Mouse (Mus musculus) heart, embryonic 12.5 days (tissue): ENCODE data around the gene Rab3d. TPM values are rescaled to one million over a fixed set of nuclear protein-coding genes. Genes with fewer than 3 reads are reported as not detected.

Source experiments
- ATAC-seq: fragments of 200-750 bp; cut with Nextera tagmentation; 2 replicates; pipeline ENCODE4 v1.8.0; 2017; ENCODE audit warnings: moderate TSS enrichment, moderate library complexity; ENCODE audit not compliant: insufficient number of reproducible peaks, low FRiP score
- H3K27ac ChIP-seq: fragments of 300-500 bp; sonication (generic); 2 replicates; pipeline ENCODE4 v1.5.1; 2016; ENCODE audit warnings: mild to moderate bottlenecking, moderate library complexity; ENCODE audit not compliant: poor library complexity, severe bottlenecking
- H3K27me3 ChIP-seq: fragments of 300-500 bp; sonication (generic); replicated peaks from 2 replicates; pipeline ENCODE4 v1.6.1; 2016; ENCODE audit warnings: mild to moderate bottlenecking, moderate library complexity
- H3K36me3 ChIP-seq: fragments of 300-500 bp; sonication (generic); 2 replicates; pipeline ENCODE4 v1.6.1; 2016; ENCODE audit warnings: mild to moderate bottlenecking, moderate library complexity
- H3K4me1 ChIP-seq: fragments of 300-500 bp; sonication (generic); replicated peaks from 2 replicates; pipeline ENCODE4 v1.6.1; 2016; ENCODE audit warnings: mild to moderate bottlenecking
- H3K4me2 ChIP-seq: fragments of 300-500 bp; sonication (generic); 2 replicates; pipeline ENCODE4 v1.6.1; 2016; ENCODE audit warnings: mild to moderate bottlenecking, moderate library complexity
- H3K4me3 ChIP-seq: fragments of 300-500 bp; sonication (generic); 2 replicates; pipeline ENCODE4 v1.5.1; 2016; ENCODE audit warnings: mild to moderate bottlenecking
- H3K9ac ChIP-seq: fragments of 300-500 bp; sonication (generic); 2 replicates; pipeline ENCODE4 v1.6.1; 2016; ENCODE audit warnings: mild to moderate bottlenecking, moderate library complexity
- H3K9me3 ChIP-seq: fragments of 300-500 bp; sonication (generic); replicated peaks from 2 replicates; pipeline ENCODE4 v1.6.1; 2016; ENCODE audit warnings: mild to moderate bottlenecking, moderate library complexity
- WGBS: fragments of 180-500 bp; shearing (Covaris S2); methylation state at CpG from one replicate; pipeline ENCODE4 v1.1.7; 2016; 5-methylcytosine and 5-hydroxymethylcytosine counted together
- polyA plus RNA-seq: library from polyadenylated mRNA; unstranded; fragments of >200 nt; fragmentation: Nextera tagmentation; extraction: Ambion mirVana; gene quantifications from 2 replicates; pipeline ENCODE4 v1.2.1, GENCODE M21; 2016

Gene Rab3d
- polyA plus RNA-seq, 1 experiment from 2014 or later, result 12.2 TPM

GRCm38 (mm10) chr9:21955225-21955569 lies 37.2 kb upstream of the Rab3d start:
- Histone ChIP-seq H3K9me3 (no peaks in the 10 kb centered on the region), H3K36me3 (peaks cover 18% of the 10 kb centered on the region), H3K4me2 (peak overlapping the region; percentile 77), H3K9ac (peak overlapping the region; percentile 80), H3K27me3 (peaks cover 14% of the 10 kb centered on the region), H3K4me1 (peaks cover 4% of the 10 kb centered on the region; the same call in 1 of the 2 replicates), H3K4me3 (peak overlapping the region; percentile 82), H3K27ac (peak overlapping the region; percentile 91; the same call in 1 of the 2 replicates)
- ATAC-seq, result peak; percentile 71
- WGBS, result 2% methylated on average over 18 of the region's 18 CpGs

GRCm38 (mm10) chr9:21954635-21955034 lies 36.6 kb upstream of the Rab3d start:
- H3K27ac ChIP-seq, result no peak overlapping the region
- H3K4me2 ChIP-seq, result no peak overlapping the region
- no peak overlapping the region for H3K4me3 ChIP-seq
- peaks cover 18% of the 10 kb centered on the region for H3K36me3 ChIP-seq
- no peaks in the 10 kb centered on the region for H3K9me3 ChIP-seq
- H3K9ac ChIP-seq, result no peak overlapping the region
- peaks cover 11% of the 10 kb centered on the region for H3K27me3 ChIP-seq
- WGBS, result 75% methylated on average over 3 of the region's 3 CpGs
- peaks cover 4% of the 10 kb centered on the region; the same call in 1 of the 2 replicates for H3K4me1 ChIP-seq
- ATAC-seq, result no peak

- peaks cover 14% of the 10 kb centered on the region for H3K27me3 ChIP-seq
- H3K9ac ChIP-seq, result no peak overlapping the region
- H3K36me3 ChIP-seq, result peaks cover 10% of the 10 kb centered on the region; the same call in 1 of the 2 replicates
- WGBS, result 13% methylated on average over 3 of the region's 3 CpGs
- no peak overlapping the region for H3K4me3 ChIP-seq
- H3K4me2 ChIP-seq, result no peak overlapping the region
- no peak overlapping the region for H3K27ac ChIP-seq
- peaks cover 4% of the 10 kb centered on the region; the same call in 1 of the 2 replicates for H3K4me1 ChIP-seq
- no peak for ATAC-seq
- H3K9me3 ChIP-seq, result no peaks in the 10 kb centered on the region
These were observed 35.6 kb upstream of the Rab3d start for GRCm38 (mm10) chr9:21953600-21953999.

GRCm38 (mm10) chr9:21951977-21952376 lies 34.0 kb upstream of the Rab3d start:
- WGBS, result 78% methylated on average over 3 of the region's 3 CpGs
- peaks cover 8% of the 10 kb centered on the region for H3K4me1 ChIP-seq
- ATAC-seq, result no peak
- H3K36me3 ChIP-seq, result no peaks in the 10 kb centered on the region
- H3K27ac ChIP-seq, result no peak overlapping the region
- H3K9me3 ChIP-seq, result no peaks in the 10 kb centered on the region
- H3K9ac ChIP-seq, result no peak overlapping the region
- peaks cover 30% of the 10 kb centered on the region for H3K27me3 ChIP-seq
- H3K4me2 ChIP-seq, result no peak overlapping the region
- no peak overlapping the region for H3K4me3 ChIP-seq

GRCm38 (mm10) chr9:21950322-21950721 lies 32.3 kb upstream of the Rab3d start:
- peaks cover 43% of the 10 kb centered on the region for H3K27me3 ChIP-seq
- H3K4me1 ChIP-seq, result peaks cover 8% of the 10 kb centered on the region
- ATAC-seq, result no peak
- no peak overlapping the region for H3K4me3 ChIP-seq
- H3K4me2 ChIP-seq, result no peak overlapping the region
- no peak overlapping the region for H3K9ac ChIP-seq
- H3K9me3 ChIP-seq, result no peaks in the 10 kb centered on the region
- no peaks in the 10 kb centered on the region for H3K36me3 ChIP-seq
- WGBS, result 17% methylated on average over 11 of the region's 11 CpGs
- H3K27ac ChIP-seq, result no peak overlapping the region

GRCm38 (mm10) chr9:21948790-21949189 lies 30.8 kb upstream of the Rab3d start:
- no peaks in the 10 kb centered on the region for H3K36me3 ChIP-seq
- no peak overlapping the region for H3K9ac ChIP-seq
- ATAC-seq, result no peak
- H3K4me2 ChIP-seq, result no peak overlapping the region
- peaks cover 8% of the 10 kb centered on the region for H3K4me1 ChIP-seq
- H3K4me3 ChIP-seq, result no peak overlapping the region
- H3K27ac ChIP-seq, result no peak overlapping the region
- H3K27me3 ChIP-seq, result peaks cover 57% of the 10 kb centered on the region
- WGBS, result 58% methylated on average over 6 of the region's 6 CpGs
- no peaks in the 10 kb centered on the region for H3K9me3 ChIP-seq

GRCm38 (mm10) chr9:21948146-21948545 lies 30.2 kb upstream of the Rab3d start:
- no peak overlapping the region for H3K9ac ChIP-seq
- H3K9me3 ChIP-seq, result no peaks in the 10 kb centered on the region
- no peaks in the 10 kb centered on the region for H3K36me3 ChIP-seq
- no peak overlapping the region for H3K4me2 ChIP-seq
- 55% methylated on average over 8 of the region's 8 CpGs for WGBS
- H3K27ac ChIP-seq, result no peak overlapping the region
- no peak for ATAC-seq
- H3K27me3 ChIP-seq, result peaks cover 62% of the 10 kb centered on the region
- H3K4me3 ChIP-seq, result no peak overlapping the region
- H3K4me1 ChIP-seq, result peaks cover 8% of the 10 kb centered on the region

GRCm38 (mm10) chr9:21947540-21948130 lies 29.6 kb upstream of the Rab3d start:
- no peaks in the 10 kb centered on the region for H3K9me3 ChIP-seq
- H3K4me2 ChIP-seq, result peak overlapping the region; percentile 45
- peak overlapping the region; percentile 18 for H3K4me3 ChIP-seq
- no peaks in the 10 kb centered on the region for H3K36me3 ChIP-seq
- no peak overlapping the region for H3K9ac ChIP-seq
- 3% methylated on average over 26 of the region's 28 CpGs for WGBS
- peaks cover 62% of the 10 kb centered on the region for H3K27me3 ChIP-seq
- no peak for ATAC-seq
- no peak overlapping the region for H3K27ac ChIP-seq
- H3K4me1 ChIP-seq, result peaks cover 8% of the 10 kb centered on the region

GRCm38 (mm10) chr9:21944267-21944666 lies 26.3 kb upstream of the Rab3d start:
- Histone ChIP-seq H3K9ac (no peak overlapping the region), H3K4me3 (no peak overlapping the region), H3K27ac (no peak overlapping the region), H3K36me3 (peaks cover 4% of the 10 kb centered on the region; the same call in 1 of the 2 replicates), H3K4me2 (peak overlapping the region; percentile 8; the same call in 1 of the 2 replicates), H3K27me3 (peaks cover 54% of the 10 kb centered on the region), H3K9me3 (no peaks in the 10 kb centered on the region), H3K4me1 (peaks cover 8% of the 10 kb centered on the region)
- ATAC-seq, result no peak
- 13% methylated on average over 23 of the region's 23 CpGs for WGBS

- Histone ChIP-seq H3K4me2 (no peak overlapping the region), H3K27me3 (peaks cover 48% of the 10 kb centered on the region), H3K4me1 (peaks cover 8% of the 10 kb centered on the region), H3K9ac (no peak overlapping the region), H3K36me3 (peaks cover 4% of the 10 kb centered on the region; the same call in 1 of the 2 replicates), H3K4me3 (no peak overlapping the region), H3K9me3 (no peaks in the 10 kb centered on the region), H3K27ac (no peak overlapping the region)
- ATAC-seq, result no peak
- 34% methylated on average over 12 of the region's 12 CpGs for WGBS
These were observed 25.6 kb upstream of the Rab3d start for GRCm38 (mm10) chr9:21943638-21944037.

- Histone ChIP-seq H3K27me3 (peaks cover 42% of the 10 kb centered on the region), H3K9ac (no peak overlapping the region), H3K36me3 (peaks cover 4% of the 10 kb centered on the region; the same call in 1 of the 2 replicates), H3K4me3 (no peak overlapping the region), H3K4me1 (peaks cover 8% of the 10 kb centered on the region), H3K9me3 (no peaks in the 10 kb centered on the region), H3K4me2 (no peak overlapping the region), H3K27ac (no peak overlapping the region)
- ATAC-seq, result no peak
- 65% methylated on average over 9 of the region's 12 CpGs for WGBS
These were observed 25.1 kb upstream of the Rab3d start for GRCm38 (mm10) chr9:21943046-21943445.
